Mouse (Mus musculus) adipose tissue, adult 10 weeks (tissue): ENCODE results near the gene Syt13. TPM values are rescaled to one million over a fixed set of nuclear protein-coding genes. Genes with fewer than 3 reads are reported as not detected.

Source experiments
- polyA plus RNA-seq: library from polyadenylated mRNA; stranded (reverse); fragments of 350-450 nt; fragmentation: Illumina TruSeq; extraction: RNeasy Lipid Tissue Mini Kit (QIAGEN cat#74804); gene quantifications from one replicate; pipeline ENCODE4 v1.2.3, GENCODE M21; 2014; ENCODE audit warnings: low read depth, low replicate concordance

Syt13 gene
- polyA plus RNA-seq: 1.1 TPM

GRCm38 (mm10) chr2:92914933-92915553, at the start of gene Syt13:
Gene Syt13, plus strand, starts transcription at chr2:92915098.

Other genes starting within 250 kb of the Syt13 start
- gene Prdm11, start 131.1 kb downstream of the Syt13 start, polyA plus RNA-seq: 5.5 TPM